Mouse (Mus musculus) thymus, adult 2 months (tissue): ENCODE measurements around the gene Alg12. TPM values are rescaled to one million over a fixed set of nuclear protein-coding genes. Genes with fewer than 3 reads are reported as not detected.
"Not testable (repeated sequence)": the region's sequence is repeated elsewhere in the genome, so short reads cannot be mapped to it uniquely, and the experiment has no call there.

ENCODE experiments used
- DNase-seq: peaks from one replicate; pipeline ENCODE4 v3.0.0; 2021
- H3K27ac ChIP-seq: fragments of 200-500 bp; 2 replicates; pipeline ENCODE4 v1.5.1; 2012; ENCODE audit warnings: low read length, control low read depth; ENCODE audit not compliant: control insufficient read depth, insufficient read depth
- H3K27me3 ChIP-seq: fragments of 200-500 bp; 2 replicates; pipeline ENCODE4 v1.6.1; 2012; ENCODE audit warnings: mild to moderate bottlenecking, low read length, moderate library complexity, mixed read lengths; ENCODE audit not compliant: control insufficient read depth, insufficient read depth
- H3K36me3 ChIP-seq: fragments of 200-500 bp; 2 replicates; pipeline ENCODE4 v1.6.1; 2012; ENCODE audit warnings: mild to moderate bottlenecking, low read length, moderate library complexity; ENCODE audit not compliant: control insufficient read depth, insufficient read depth
- H3K4me1 ChIP-seq: fragments of 200-500 bp; replicated peaks from 2 replicates; pipeline ENCODE4 v1.6.1; 2012; ENCODE audit warnings: low read length; ENCODE audit not compliant: control insufficient read depth, insufficient read depth
- H3K4me3 ChIP-seq: fragments of 200-500 bp; 2 replicates; pipeline ENCODE4 v1.5.1; 2012; ENCODE audit warnings: mild to moderate bottlenecking, low read length, control low read depth, moderate library complexity; ENCODE audit not compliant: control insufficient read depth, insufficient read depth
- CTCF ChIP-seq: fragments of 200-500 bp; IDR thresholded peaks from 2 replicates; pipeline ENCODE4 v1.5.1; 2012; ENCODE audit warnings: mild to moderate bottlenecking, control low read depth, low read length, moderate library complexity, borderline replicate concordance; ENCODE audit not compliant: control insufficient read depth, poor library complexity, insufficient read depth; ENCODE audit errors: extremely low read depth
- POLR2A ChIP-seq: fragments of 200-500 bp; IDR thresholded peaks from 2 replicates; pipeline ENCODE4 v1.6.1; 2012; ENCODE audit warnings: mild to moderate bottlenecking, low read length, control low read depth, moderate library complexity; ENCODE audit not compliant: control insufficient read depth, poor library complexity, insufficient read depth; ENCODE audit errors: extremely low read depth
- WGBS: fragments of 180-500 bp; shearing (Covaris S2); methylation state at CpG from one replicate; pipeline ENCODE4 v1.1.7; 2018; 5-methylcytosine and 5-hydroxymethylcytosine counted together
- polyA plus RNA-seq: library from polyadenylated mRNA; depleted of rRNA; stranded (reverse); fragments of >200 nt; gene quantifications from 2 replicates; pipeline ENCODE4 v1.2.3, GENCODE M21; 2012

The Alg12 gene
- polyA plus RNA-seq, 1 experiment = 25.1 TPM

- Histone ChIP-seq H3K27ac (no peak overlapping the region), H3K27me3 (no peaks in the 10 kb centered on the region), H3K36me3 (peaks cover 13% of the 10 kb centered on the region), H3K4me1 (no peaks in the 10 kb centered on the region), H3K4me3 (no peak overlapping the region)
- no peak for DNase-seq
- WGBS = 89% methylated on average over 6 of the region's 6 CpGs
- TF ChIP-seq CTCF = no peak
- TF ChIP-seq POLR2A = no peak
Measured at GRCm38 (mm10) chr15:88800921-88801354, 18.2 kb downstream of the Alg12 start.

GRCm38 (mm10) chr15:88799950-88800371 lies 19.2 kb downstream of the Alg12 start:
- no peak for DNase-seq
- TF ChIP-seq CTCF (no peak), POLR2A (no peak)
- H3K27me3 ChIP-seq = no peaks in the 10 kb centered on the region
- no peak overlapping the region for H3K4me3 ChIP-seq
- H3K4me1 ChIP-seq = no peaks in the 10 kb centered on the region
- H3K36me3 ChIP-seq = 0 out of 2 replicates have a peak, but pooled peaks cover 4% of the 10 kb centered on the region
- no peak overlapping the region for H3K27ac ChIP-seq
- 86% methylated on average over 11 of the region's 11 CpGs for WGBS

GRCm38 (mm10) chr15:88794729-88795128 lies 24.4 kb downstream of the Alg12 start:
- WGBS = 97% methylated on average over 5 of the region's 5 CpGs
- not testable (repeated sequence) for H3K27ac ChIP-seq, H3K4me1 ChIP-seq, H3K4me3 ChIP-seq, H3K36me3 ChIP-seq, DNase-seq, H3K27me3 ChIP-seq

- no peak overlapping the region for H3K27ac ChIP-seq
- TF ChIP-seq POLR2A (no peak), CTCF (no peak)
- H3K36me3 ChIP-seq = no peaks in the 10 kb centered on the region
- H3K27me3 ChIP-seq = no peaks in the 10 kb centered on the region
- no peak overlapping the region for H3K4me3 ChIP-seq
- H3K4me1 ChIP-seq = no peaks in the 10 kb centered on the region
- 94% methylated on average over 4 of the region's 4 CpGs for WGBS
- no peak for DNase-seq
Measured at GRCm38 (mm10) chr15:88792140-88792850, 26.8 kb downstream of the Alg12 start.

GRCm38 (mm10) chr15:88774630-88775029 lies 44.5 kb downstream of the Alg12 start:
- 96% methylated on average over 5 of the region's 5 CpGs for WGBS
- H3K27ac ChIP-seq, H3K4me1 ChIP-seq, H3K27me3 ChIP-seq, H3K4me3 ChIP-seq, DNase-seq: not testable (repeated sequence)
- H3K36me3 ChIP-seq = peaks cover 26% of the 10 kb centered on the region

DNA sequence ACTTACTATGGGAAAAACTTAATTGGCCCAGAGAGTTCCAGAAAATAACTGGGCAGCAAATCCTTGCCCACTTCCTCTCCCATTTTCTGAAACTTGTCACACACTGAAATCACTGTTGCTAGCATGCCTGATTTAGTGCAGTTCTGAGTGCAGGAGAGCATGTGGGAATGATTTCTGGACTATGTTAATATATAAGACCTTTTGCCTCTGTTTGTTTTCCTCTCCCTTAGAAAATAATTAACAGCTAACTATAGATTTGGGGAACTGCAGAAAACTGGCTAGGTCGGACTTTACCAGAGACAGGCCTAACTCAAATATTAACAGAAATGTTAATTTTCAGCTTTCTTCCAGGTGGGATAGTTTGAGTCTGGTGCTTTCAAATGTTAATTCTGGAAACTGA lies 50.6 kb downstream of the Alg12 start:
- no peak overlapping the region for H3K4me3 ChIP-seq
- H3K4me1 ChIP-seq = no peaks in the 10 kb centered on the region
- no peak overlapping the region for H3K27ac ChIP-seq
- peaks cover 14% of the 10 kb centered on the region for H3K36me3 ChIP-seq
- no peaks in the 10 kb centered on the region for H3K27me3 ChIP-seq
- 96% methylated on average over 1 of the region's 1 CpGs for WGBS
- TF ChIP-seq POLR2A (no peak), CTCF (no peak)
- no peak for DNase-seq

- not testable (repeated sequence) for H3K4me3 ChIP-seq, H3K27ac ChIP-seq, H3K4me1 ChIP-seq, DNase-seq, H3K27me3 ChIP-seq
- 97% methylated on average over 2 of the region's 2 CpGs for WGBS
- peaks cover 20% of the 10 kb centered on the region for H3K36me3 ChIP-seq
Measured at GRCm38 (mm10) chr15:88766139-88766538, 53.0 kb downstream of the Alg12 start.
